Mouse (Mus musculus) retina, postnatal 7 days (tissue): ENCODE measurements around the gene Cacul1.
"Not testable (repeated sequence)": the region's sequence is repeated elsewhere in the genome, so short reads cannot be mapped to it uniquely, and the experiment has no call there.

Experiments
- DNase-seq: peaks from one replicate; pipeline ENCODE4 v3.0.0-alpha.2; 2012; ENCODE audit warnings: low read depth, low spot score

The Cacul1 gene

GRCm38 (mm10) chr19:60580582-60581339 is at the start of gene Cacul1:
Gene Cacul1, minus strand, starts transcription at chr19:60581025.
- peak; percentile 95 for DNase-seq

GRCm38 (mm10) chr19:60619420-60619819 is 38.6 kb upstream of the Cacul1 start:
- DNase-seq, result no peak

GRCm38 (mm10) chr19:60617007-60617406 is 36.2 kb upstream of the Cacul1 start:
- no peak for DNase-seq

- peak; percentile 41 for DNase-seq
Measured at GRCm38 (mm10) chr19:60615470-60616200, 34.8 kb upstream of the Cacul1 start.

GRCm38 (mm10) chr19:60611525-60612215 is 30.8 kb upstream of the Cacul1 start:
- DNase-seq, result peak; percentile 11

GRCm38 (mm10) chr19:60608766-60609165 is 27.9 kb upstream of the Cacul1 start:
- no peak for DNase-seq

GRCm38 (mm10) chr19:60603586-60603985 is 22.8 kb upstream of the Cacul1 start:
- no peak for DNase-seq

GRCm38 (mm10) chr19:60602066-60602465 is 21.2 kb upstream of the Cacul1 start:
- not testable (repeated sequence) for DNase-seq

GRCm38 (mm10) chr19:60598025-60598697 is 17.3 kb upstream of the Cacul1 start:
- no peak for DNase-seq

- no peak for DNase-seq
Measured at GRCm38 (mm10) chr19:60589646-60590045, 8.8 kb upstream of the Cacul1 start.

- DNase-seq, result no peak
Measured at GRCm38 (mm10) chr19:60586652-60587051, 5.8 kb upstream of the Cacul1 start.

- no peak for DNase-seq
Measured at GRCm38 (mm10) chr19:60583201-60583600, 2.4 kb upstream of the Cacul1 start.

- no peak for DNase-seq
Measured at GRCm38 (mm10) chr19:60581377-60582290, 809 bp upstream of the Cacul1 start.

- peak; percentile 8 for DNase-seq
Measured at GRCm38 (mm10) chr19:60579771-60580581, 849 bp downstream of the Cacul1 start.

GRCm38 (mm10) chr19:60576741-60577140 is 4.1 kb downstream of the Cacul1 start:
- DNase-seq, result no peak

- DNase-seq, result no peak
Measured at GRCm38 (mm10) chr19:60560497-60560896, 20.3 kb downstream of the Cacul1 start.

- no peak for DNase-seq
Measured at GRCm38 (mm10) chr19:60554866-60555438, 25.9 kb downstream of the Cacul1 start.

- peak; percentile 39 for DNase-seq
Measured at GRCm38 (mm10) chr19:60553501-60553900, 27.3 kb downstream of the Cacul1 start.

GRCm38 (mm10) chr19:60543302-60543701 is 37.5 kb downstream of the Cacul1 start:
- DNase-seq, result no peak
